Mouse (Mus musculus): ENCODE measurements around the gene Npas2. TPM values are rescaled to one million over a fixed set of nuclear protein-coding genes. Genes with fewer than 3 reads are reported as not detected.

The Npas2 gene
- polyA plus RNA-seq, 1 experiment from 2014 or later = 2.4 TPM

DNA sequence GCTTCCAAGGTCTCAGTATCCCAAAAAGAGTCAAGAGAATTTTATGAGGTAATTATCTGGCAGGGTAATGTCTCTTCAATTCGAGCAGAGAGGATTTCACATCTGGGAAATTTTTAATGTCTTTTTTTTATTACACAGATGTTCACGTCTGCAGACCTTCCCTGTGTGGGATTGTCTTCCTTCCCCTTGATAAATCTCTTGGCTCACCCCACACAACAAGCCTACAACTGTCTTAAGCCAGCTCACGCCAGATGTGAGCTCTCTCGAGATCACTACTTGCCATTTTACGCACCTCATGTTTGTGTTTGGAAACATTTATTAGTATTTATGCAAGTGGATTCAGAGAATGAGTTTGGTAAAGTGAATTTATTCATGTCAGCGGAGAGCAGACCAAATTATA lies 128.4 kb downstream of the Npas2 start:
- Histone ChIP-seq H3K4me2 (no peak overlapping the region), H3K27ac (no peak overlapping the region), H3K9me3 (no peaks in the 10 kb centered on the region), H3K4me1 (no peaks in the 10 kb centered on the region), H3K9ac (no peak overlapping the region), H3K27me3 (replicated peaks) (no peaks in the 10 kb centered on the region), H3K4me3 (replicated peaks) (no peak overlapping the region), H3K36me3 (no peaks in the 10 kb centered on the region)
- ATAC-seq (ENCODE audit: insufficient read depth, low FRiP score, low read depth) = no peak
- WGBS = 55% methylated on average over 6 of the region's 6 CpGs

DNA sequence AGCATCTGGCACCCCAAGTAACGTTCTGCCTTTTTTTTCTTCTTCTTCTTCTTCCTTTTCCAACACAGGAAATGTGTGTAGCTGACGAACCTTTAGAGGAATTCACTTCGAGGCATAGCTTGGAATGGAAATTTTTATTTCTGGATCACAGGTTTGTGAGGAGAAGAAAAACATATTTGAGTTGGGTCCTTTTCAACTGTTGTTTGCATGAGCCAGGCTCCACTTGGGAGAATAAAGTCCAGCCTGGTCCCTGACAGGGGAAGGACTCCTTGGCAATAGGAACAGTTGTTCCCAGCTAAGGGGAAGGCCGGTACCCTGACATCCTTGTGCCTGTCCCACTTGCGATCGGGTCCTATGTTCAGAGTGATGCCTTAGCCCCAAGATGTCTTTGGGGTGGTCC lies 131.7 kb downstream of the Npas2 start:
- Histone ChIP-seq H3K27me3 (replicated peaks) (no peaks in the 10 kb centered on the region), H3K4me2 (no peak overlapping the region), H3K9me3 (no peaks in the 10 kb centered on the region), H3K27ac (no peak overlapping the region), H3K36me3 (no peaks in the 10 kb centered on the region), H3K4me3 (replicated peaks) (no peak overlapping the region), H3K4me1 (no peaks in the 10 kb centered on the region), H3K9ac (no peak overlapping the region)
- WGBS = 88% methylated on average over 6 of the region's 6 CpGs
- ATAC-seq (ENCODE audit: insufficient read depth, low FRiP score, low read depth) = no peak

DNA sequence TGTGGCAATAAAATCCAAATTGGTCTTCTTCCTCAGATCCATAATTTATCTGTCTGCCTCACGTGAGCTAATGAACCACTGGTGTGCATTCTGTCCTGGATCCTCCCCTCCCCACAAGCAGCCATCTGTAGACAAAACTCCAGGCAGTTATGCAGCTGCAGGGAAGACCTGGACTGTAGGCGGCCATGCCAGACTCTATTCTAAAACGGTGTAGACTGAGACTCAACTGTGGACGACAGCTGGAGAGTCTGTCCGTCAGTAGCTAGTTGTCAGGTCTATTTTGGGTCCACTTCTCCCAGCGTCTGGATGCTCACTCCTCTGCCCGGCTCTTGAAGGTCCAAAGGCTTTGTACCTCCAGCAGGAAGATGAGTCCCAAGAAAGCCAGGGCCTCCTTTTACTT lies 134.0 kb downstream of the Npas2 start:
- Histone ChIP-seq H3K36me3 (no peaks in the 10 kb centered on the region), H3K27me3 (replicated peaks) (no peaks in the 10 kb centered on the region), H3K27ac (no peak overlapping the region), H3K9me3 (no peaks in the 10 kb centered on the region), H3K9ac (no peak overlapping the region), H3K4me1 (no peaks in the 10 kb centered on the region), H3K4me3 (replicated peaks) (no peak overlapping the region), H3K4me2 (no peak overlapping the region)
- 79% methylated on average over 7 of the region's 7 CpGs for WGBS
- no peak for ATAC-seq (ENCODE audit: insufficient read depth, low FRiP score, low read depth)

DNA sequence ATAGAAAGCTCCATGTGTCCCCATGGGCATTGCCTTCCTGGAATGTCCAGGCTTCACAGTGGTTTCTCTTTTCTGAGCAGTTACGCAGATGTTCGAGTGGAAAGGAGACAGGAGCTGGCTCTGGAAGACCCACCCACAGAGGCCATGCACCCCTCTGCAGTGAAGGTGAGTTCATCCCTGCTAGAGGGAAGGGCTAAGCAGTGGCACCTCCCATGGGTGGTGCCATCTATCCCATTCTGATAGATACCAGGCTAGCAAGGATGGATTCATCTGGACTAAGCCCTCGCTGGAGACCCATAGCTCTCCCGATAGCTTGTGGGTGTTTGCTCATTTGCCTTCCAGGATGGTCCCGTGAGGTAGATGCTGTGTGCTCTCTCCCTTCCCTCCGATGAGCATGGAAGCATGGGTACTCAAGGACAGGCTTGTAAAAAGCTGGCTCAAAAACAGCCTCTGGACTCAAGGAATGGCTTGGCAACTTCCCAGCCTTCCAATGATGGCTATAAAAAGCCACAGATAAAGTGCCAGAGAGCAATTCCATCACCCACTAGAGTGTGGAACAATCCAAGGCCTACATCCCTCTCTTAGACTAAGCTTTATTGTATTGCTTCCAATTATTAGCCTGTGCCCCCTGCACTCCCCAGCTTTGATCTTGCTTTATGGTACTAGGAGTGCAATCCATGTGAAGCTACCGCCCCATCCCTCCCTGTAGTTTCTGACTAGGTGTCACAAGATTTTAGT lies 137.5 kb downstream of the Npas2 start:
- Histone ChIP-seq H3K36me3 (no peaks in the 10 kb centered on the region), H3K4me3 (replicated peaks) (no peak overlapping the region), H3K4me2 (no peak overlapping the region), H3K27ac (no peak overlapping the region), H3K4me1 (no peaks in the 10 kb centered on the region), H3K9me3 (no peaks in the 10 kb centered on the region), H3K9ac (no peak overlapping the region), H3K27me3 (replicated peaks) (no peaks in the 10 kb centered on the region)
- no peak for ATAC-seq (ENCODE audit: insufficient read depth, low FRiP score, low read depth)
- WGBS = 81% methylated on average over 7 of the region's 7 CpGs

DNA sequence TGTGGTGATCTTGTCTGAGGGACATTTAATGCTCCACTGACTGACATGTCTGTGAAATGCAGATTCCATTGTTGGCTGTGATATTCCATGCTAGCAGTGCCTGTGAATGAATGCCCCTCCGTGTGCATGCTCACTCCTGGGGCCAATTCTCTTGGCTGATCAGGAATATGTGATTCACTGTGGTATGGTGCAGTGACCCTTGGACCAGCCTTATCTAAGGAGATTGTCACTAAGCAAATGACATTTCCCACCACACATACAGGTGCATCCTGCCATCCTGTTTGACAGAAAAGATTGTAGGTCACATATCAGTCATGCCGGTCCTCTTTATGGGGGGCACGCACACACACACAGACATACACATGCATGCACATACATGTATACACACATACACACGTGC lies 138.9 kb downstream of the Npas2 start:
- no peaks in the 10 kb centered on the region for H3K9me3 ChIP-seq
- no peaks in the 10 kb centered on the region for H3K36me3 ChIP-seq
- no peaks in the 10 kb centered on the region for H3K4me1 ChIP-seq
- WGBS = 81% methylated on average over 4 of the region's 4 CpGs
- no peak overlapping the region for H3K9ac ChIP-seq
- no peak overlapping the region for H3K4me2 ChIP-seq
- no peak overlapping the region for H3K27ac ChIP-seq
- no peak overlapping the region for H3K4me3 ChIP-seq (replicated peaks)
- ATAC-seq (ENCODE audit: insufficient read depth, low FRiP score, low read depth) = no peak
- no peaks in the 10 kb centered on the region for H3K27me3 ChIP-seq (replicated peaks)

DNA sequence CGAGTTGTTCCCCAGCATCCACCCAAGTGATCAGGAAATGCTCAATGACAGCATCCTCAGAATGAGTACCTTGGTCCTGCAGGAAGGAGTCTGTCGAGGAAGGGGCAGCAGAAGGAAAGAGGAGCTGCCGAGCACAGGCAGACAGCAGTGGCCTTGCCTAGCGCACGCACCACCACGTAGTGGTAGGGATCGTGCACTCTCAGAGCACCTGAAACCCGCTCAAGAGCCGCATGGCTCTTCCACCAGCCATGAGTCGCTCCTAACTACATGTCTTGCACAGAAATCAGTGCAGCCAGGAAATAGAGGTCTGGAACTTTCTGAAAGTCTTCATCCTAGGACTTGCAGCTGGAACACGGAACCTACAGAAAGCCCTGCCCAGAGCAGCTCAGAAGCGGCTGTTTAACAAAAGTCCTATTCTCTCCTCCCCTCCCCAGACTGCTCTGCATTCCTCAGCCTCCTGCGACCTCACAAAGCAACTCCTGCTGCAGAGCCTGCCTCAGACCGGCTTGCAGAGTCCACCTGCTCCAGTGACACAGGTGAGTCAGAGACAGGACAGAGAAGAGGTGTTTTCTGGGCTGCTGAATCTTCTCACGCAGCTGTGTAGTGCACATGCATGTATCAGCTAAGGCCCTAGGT lies 142.1 kb downstream of the Npas2 start:
- Histone ChIP-seq H3K4me2 (no peak overlapping the region), H3K9ac (no peak overlapping the region), H3K4me1 (no peaks in the 10 kb centered on the region), H3K36me3 (no peaks in the 10 kb centered on the region), H3K27me3 (replicated peaks) (no peaks in the 10 kb centered on the region), H3K4me3 (replicated peaks) (no peak overlapping the region), H3K9me3 (no peaks in the 10 kb centered on the region), H3K27ac (no peak overlapping the region)
- ATAC-seq (ENCODE audit: insufficient read depth, low FRiP score, low read depth) = no peak
- 30% methylated on average over 15 of the region's 15 CpGs for WGBS

DNA sequence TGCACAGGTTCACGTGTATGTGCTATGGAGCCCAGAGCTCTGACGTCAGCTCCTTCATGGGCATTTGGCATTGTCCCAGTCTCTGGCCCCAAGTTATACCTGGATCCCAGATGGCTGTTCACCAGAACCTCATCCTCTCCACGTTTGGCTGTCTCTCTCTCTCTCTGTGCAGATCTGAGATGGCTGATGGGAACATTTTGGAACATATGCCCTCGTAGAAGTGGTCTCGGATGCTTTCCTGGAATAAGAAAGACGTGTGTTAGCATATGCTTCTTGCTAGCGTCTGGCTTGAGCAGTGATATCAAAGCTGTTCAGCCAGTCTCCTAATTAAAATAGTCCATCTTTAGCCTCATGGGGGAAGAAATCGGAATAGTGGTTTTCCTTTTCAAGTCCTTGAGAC lies 143.3 kb downstream of the Npas2 start:
- 85% methylated on average over 8 of the region's 8 CpGs for WGBS
- no peaks in the 10 kb centered on the region for H3K36me3 ChIP-seq
- no peak for ATAC-seq (ENCODE audit: insufficient read depth, low FRiP score, low read depth)
- H3K4me3 ChIP-seq (replicated peaks) = no peak overlapping the region
- H3K4me2 ChIP-seq = no peak overlapping the region
- no peaks in the 10 kb centered on the region for H3K4me1 ChIP-seq
- no peak overlapping the region for H3K27ac ChIP-seq
- H3K9me3 ChIP-seq = no peaks in the 10 kb centered on the region
- no peak overlapping the region for H3K9ac ChIP-seq
- no peaks in the 10 kb centered on the region for H3K27me3 ChIP-seq (replicated peaks)

DNA sequence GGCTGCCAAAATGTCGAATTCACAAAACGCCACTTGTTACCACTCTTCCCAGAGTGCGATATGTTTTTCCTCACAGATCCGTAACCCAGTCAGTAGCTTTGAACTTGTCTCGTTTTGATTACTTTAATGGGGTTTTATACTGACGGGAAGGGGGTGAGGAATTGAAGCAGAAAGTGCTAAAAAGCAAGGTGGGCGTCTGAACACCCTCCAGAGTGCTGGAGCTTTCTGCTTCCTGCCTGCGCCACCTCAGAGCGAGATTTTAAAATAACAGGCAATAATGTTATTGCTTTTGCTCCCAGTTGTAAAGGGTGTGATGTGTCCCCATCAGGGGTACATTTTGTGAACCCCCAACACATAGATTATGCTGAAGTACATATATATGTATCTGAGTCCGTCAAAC lies 145.3 kb downstream of the Npas2 start:
- Histone ChIP-seq H3K9ac (no peak overlapping the region), H3K36me3 (no peaks in the 10 kb centered on the region), H3K4me2 (no peak overlapping the region), H3K9me3 (no peaks in the 10 kb centered on the region), H3K27me3 (replicated peaks) (no peaks in the 10 kb centered on the region), H3K4me1 (no peaks in the 10 kb centered on the region), H3K4me3 (replicated peaks) (no peak overlapping the region), H3K27ac (no peak overlapping the region)
- WGBS = 66% methylated on average over 10 of the region's 10 CpGs
- ATAC-seq (ENCODE audit: insufficient read depth, low FRiP score, low read depth) = no peak

DNA sequence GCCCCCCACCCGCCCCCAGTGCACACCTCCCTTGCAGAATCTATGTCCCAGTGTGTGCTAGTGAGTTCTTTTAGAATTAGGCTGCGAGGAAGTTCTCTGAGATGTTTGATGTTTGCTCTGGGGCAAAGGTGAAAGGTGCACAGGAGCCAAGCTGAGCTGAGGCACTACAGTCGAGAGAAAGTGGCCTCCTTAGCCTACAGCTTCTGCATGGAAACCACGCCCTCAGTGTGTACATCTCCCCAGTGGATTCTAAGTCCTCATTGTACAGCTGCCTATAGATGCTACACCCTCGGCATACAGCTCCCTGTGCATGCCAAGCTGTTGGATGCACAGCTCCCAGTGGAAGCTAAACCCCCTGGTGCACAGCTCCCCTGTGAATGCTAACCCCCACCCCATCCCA lies 145.9 kb downstream of the Npas2 start:
- no peak overlapping the region for H3K4me3 ChIP-seq (replicated peaks)
- no peak for ATAC-seq (ENCODE audit: insufficient read depth, low FRiP score, low read depth)

DNA sequence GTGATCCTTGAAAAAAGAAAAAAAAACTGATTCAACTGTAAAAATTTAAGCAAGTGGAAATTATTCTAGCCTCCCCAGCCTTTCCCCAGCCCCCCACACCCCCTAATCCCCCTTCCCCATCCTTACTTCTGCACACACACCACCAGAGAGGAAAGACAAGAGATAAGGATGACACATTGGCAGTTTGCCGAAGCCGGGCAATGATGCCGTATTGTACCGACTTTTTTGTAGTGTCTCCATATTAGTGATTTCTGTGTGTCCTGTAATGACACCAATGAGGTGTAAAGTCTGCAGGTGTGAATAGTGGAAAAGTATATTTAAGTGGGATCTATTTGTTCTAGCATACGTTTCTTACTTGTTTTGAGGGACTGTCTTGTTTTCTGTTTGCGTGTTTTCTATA lies 146.6 kb downstream of the Npas2 start:
- H3K27ac ChIP-seq = no peak overlapping the region
- H3K4me2 ChIP-seq = no peak overlapping the region
- H3K27me3 ChIP-seq (replicated peaks) = no peaks in the 10 kb centered on the region
- no peak for ATAC-seq (ENCODE audit: insufficient read depth, low FRiP score, low read depth)
- no peak overlapping the region for H3K9ac ChIP-seq
- H3K36me3 ChIP-seq = no peaks in the 10 kb centered on the region
- WGBS = 50% methylated on average over 6 of the region's 6 CpGs
- no peaks in the 10 kb centered on the region for H3K9me3 ChIP-seq
- no peaks in the 10 kb centered on the region for H3K4me1 ChIP-seq
- H3K4me3 ChIP-seq (replicated peaks) = no peak overlapping the region

More for the DNA sequence above, 145.9 kb downstream of the Npas2 start:
- Histone ChIP-seq H3K9ac (no peak overlapping the region), H3K9me3 (no peaks in the 10 kb centered on the region), H3K4me1 (no peaks in the 10 kb centered on the region), H3K27ac (no peak overlapping the region), H3K27me3 (replicated peaks) (no peaks in the 10 kb centered on the region), H3K4me2 (no peak overlapping the region), H3K36me3 (no peaks in the 10 kb centered on the region)
- 34% methylated on average over 5 of the region's 5 CpGs for WGBS

DNA sequence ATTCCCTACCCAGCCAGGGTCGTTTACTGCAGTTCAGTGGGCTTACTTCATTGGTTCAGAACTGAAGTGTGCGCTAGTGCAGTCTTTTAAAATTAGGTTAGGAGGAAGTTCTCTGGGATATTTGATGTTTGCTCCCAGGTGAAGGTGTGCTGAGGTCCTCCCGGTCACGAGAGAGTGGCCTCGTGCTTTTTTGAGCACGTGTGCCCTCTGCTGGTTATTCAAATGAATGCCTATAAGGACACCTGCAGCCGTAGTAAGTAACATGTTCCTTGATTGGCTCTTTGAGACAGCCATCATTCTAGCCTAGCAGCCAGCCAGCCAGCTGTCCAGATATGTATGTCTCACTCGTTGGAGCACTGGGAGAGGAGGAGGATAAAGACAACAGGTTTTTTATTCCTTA lies 147.1 kb downstream of the Npas2 start:
- 14% methylated on average over 8 of the region's 8 CpGs for WGBS
- H3K4me1 ChIP-seq = no peaks in the 10 kb centered on the region
- ATAC-seq (ENCODE audit: insufficient read depth, low FRiP score, low read depth) = peak; percentile 60

DNA sequence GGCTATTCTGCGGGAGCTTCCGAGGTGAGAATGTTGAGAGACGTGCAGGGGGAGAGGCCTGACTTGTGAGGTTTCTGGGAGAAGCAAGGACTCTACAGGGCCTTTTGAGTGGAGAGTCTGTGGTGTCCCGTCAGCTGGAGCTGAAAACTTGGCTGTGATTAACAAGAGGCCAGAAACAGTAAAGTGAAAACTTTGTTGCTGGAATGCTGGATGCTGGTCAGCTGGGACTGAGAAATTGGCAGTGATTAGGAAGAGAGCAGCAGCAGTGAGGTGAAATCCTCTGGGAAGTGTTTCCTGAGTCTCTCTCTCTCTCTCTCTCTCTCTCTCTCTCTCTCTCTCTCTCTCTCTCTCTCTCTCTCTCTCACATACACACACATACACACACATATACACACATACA lies 148.3 kb downstream of the Npas2 start:
- no peak for ATAC-seq (ENCODE audit: insufficient read depth, low FRiP score, low read depth)
- Histone ChIP-seq H3K36me3 (no peaks in the 10 kb centered on the region), H3K27ac (no peak overlapping the region), H3K4me3 (replicated peaks) (no peak overlapping the region), H3K27me3 (replicated peaks) (no peaks in the 10 kb centered on the region), H3K4me2 (no peak overlapping the region), H3K4me1 (no peaks in the 10 kb centered on the region), H3K9me3 (no peaks in the 10 kb centered on the region), H3K9ac (no peak overlapping the region)
- 78% methylated on average over 4 of the region's 4 CpGs for WGBS

More for the DNA sequence above, 147.1 kb downstream of the Npas2 start:
- Histone ChIP-seq H3K27ac (no peak overlapping the region), H3K9me3 (no peaks in the 10 kb centered on the region), H3K27me3 (replicated peaks) (no peaks in the 10 kb centered on the region), H3K4me3 (replicated peaks) (no peak overlapping the region), H3K36me3 (no peaks in the 10 kb centered on the region), H3K4me2 (no peak overlapping the region), H3K9ac (no peak overlapping the region)

Data from stomach, embryonic 15.5 days (tissue).